9 mouse cellular contexts compared by ENCODE assay signal in genomic region chr16:23416657-23417293, GRCm38 (mm10). TPM values are rescaled to one million over a fixed set of nuclear protein-coding genes. Genes with fewer than 3 reads are reported as not detected.
DNase-seq lines count a peak whose midpoint lies in the region; ATAC-seq and TF ChIP-seq lines count a peak whose summit lies in the region.
"Had no signal": no experiment of that assay in that cellular context is flagged by ENCODE, and none has a peak within 500 bp of the region (broad histone marks: within the 10 kb centered on the region; RNA-seq: fewer than 3 reads in every experiment).

No protein-coding gene starts in this region.

- no peaks in the 10 kb centered on the region for H3K4me1 ChIP-seq in brown adipose tissue, adult 24 weeks (ENCODE audit: control insufficient read depth, insufficient read depth, insufficient read length, low read length)
- peaks cover 7 to 8% of the 10 kb centered on the region in 2 experiments; a peak in 3 of 4 replicates for H3K4me1 ChIP-seq in heart, embryonic 14.5 days (ENCODE audit: control insufficient read depth in 2 of 2, insufficient read depth in 2 of 2, low read length in 2 of 2)
- H3K4me1 ChIP-seq in midbrain, embryonic 14.5 days (ENCODE audit: control insufficient read depth, insufficient read depth, low read length): 0 out of 2 replicates have a peak, but pooled peaks cover 5% of the 10 kb centered on the region
- H3K4me1 ChIP-seq in thymus, adult 2 months (replicated peaks; ENCODE audit: control insufficient read depth, insufficient read depth, low read length): no peaks in the 10 kb centered on the region; the same call in none of the 2 replicates
- H3K4me1 ChIP-seq: megakaryocyte, embryonic 14.5 days had no signal

- H3K9ac ChIP-seq in heart, embryonic 14.5 days (ENCODE audit: low read length): peak overlapping the region; percentile 6; the same call in 1 of the 2 replicates
- no peak overlapping the region for H3K9ac ChIP-seq in midbrain, embryonic 14.5 days (replicated peaks; ENCODE audit: low read length)

- H3K4me3 ChIP-seq in brown adipose tissue, adult 24 weeks (ENCODE audit: insufficient read depth, low read depth, low read length): peak overlapping the region; percentile 41; the same call in 1 of the 2 replicates
- H3K4me3 ChIP-seq in heart, embryonic 14.5 days (ENCODE audit: control insufficient read depth in 1 of 2, insufficient read depth in 1 of 2, low read depth in 1 of 2, low read length in 2 of 2): peak overlapping the region; percentile 3 to 23; a peak in 2 of 4 replicates
- no peak overlapping the region for H3K4me3 ChIP-seq in midbrain, embryonic 14.5 days (replicated peaks; ENCODE audit: low read depth, low read length)
- no peak overlapping the region for H3K4me3 ChIP-seq in thymus, adult 2 months (ENCODE audit: control insufficient read depth, insufficient read depth, low read length)
- H3K4me3 ChIP-seq: megakaryocyte, embryonic 14.5 days had no signal

- H3K4me2 ChIP-seq in heart, embryonic 14.5 days (ENCODE audit: low read length): peak overlapping the region; percentile 52
- H3K4me2 ChIP-seq in midbrain, embryonic 14.5 days (ENCODE audit: low read length): peak overlapping the region; percentile 22; the same call in 1 of the 2 replicates

- ATAC-seq in heart, embryonic 14.5 days (ENCODE audit: insufficient number of reproducible peaks, insufficient read depth, low FRiP score, low read depth): no peak
- ATAC-seq in midbrain, embryonic 14.5 days (ENCODE audit: low FRiP score, low TSS enrichment): no peak

- H3K27ac ChIP-seq in brown adipose tissue, adult 24 weeks (replicated peaks; ENCODE audit: low read depth, low read length): peak overlapping the region; percentile 24; the same call in 1 of the 2 replicates
- peak overlapping the region in 1 of 2 experiments; percentile 63; a peak in 1 of 4 replicates for H3K27ac ChIP-seq in heart, embryonic 14.5 days (replicated peaks in 1 of 2; ENCODE audit: control insufficient read depth in 1 of 2, insufficient read depth in 1 of 2, low read depth in 2 of 2, low read length in 2 of 2)
- no peak overlapping the region for H3K27ac ChIP-seq in midbrain, embryonic 14.5 days (replicated peaks; ENCODE audit: low read depth, low read length)
- no peak overlapping the region for H3K27ac ChIP-seq in thymus, adult 2 months (ENCODE audit: control insufficient read depth, insufficient read depth, low read length)

- no peaks in the 10 kb centered on the region for H3K9me3 ChIP-seq in heart, embryonic 14.5 days (ENCODE audit: control insufficient read depth, low read length)
- no peaks in the 10 kb centered on the region for H3K9me3 ChIP-seq in midbrain, embryonic 14.5 days (ENCODE audit: control insufficient read depth, low read length)

- no peaks in the 10 kb centered on the region for H3K36me3 ChIP-seq in heart, embryonic 14.5 days (ENCODE audit: control insufficient read depth, insufficient read depth, low read length)
- H3K36me3 ChIP-seq in midbrain, embryonic 14.5 days (ENCODE audit: control insufficient read depth, insufficient read depth, low read length): no peaks in the 10 kb centered on the region
- no peaks in the 10 kb centered on the region for H3K36me3 ChIP-seq in thymus, adult 2 months (ENCODE audit: control insufficient read depth, insufficient read depth, low read length)

- peak; percentile 17 to 38 for DNase-seq in kidney, postnatal 36 days
- DNase-seq in midbrain, embryonic 14.5 days: no peak
- DNase-seq in layer of hippocampus, adult 9-10 months (ENCODE audit: low spot score): no peak
- no peak for DNase-seq in MN1 (ENCODE audit: low spot score)
- DNase-seq in thymus, adult 2 months: no peak
- DNase-seq in spleen, postnatal 36 days (ENCODE audit: low spot score in 2 of 2): no peak

- TF ChIP-seq POLR2A in thymus, adult 2 months (IDR thresholded peaks at IDR 0.05; ENCODE audit: control insufficient read depth, extremely low read depth, insufficient read depth, low read length, poor library complexity): no peak

- 32% methylated on average over 9 of the region's 9 CpGs for WGBS in heart, embryonic 14.5 days
- 54% methylated on average over 9 of the region's 9 CpGs for WGBS in midbrain, embryonic 14.5 days
- WGBS in thymus, adult 2 months: 81% methylated on average over 9 of the region's 9 CpGs

- no peaks in the 10 kb centered on the region for H3K27me3 ChIP-seq in heart, embryonic 14.5 days (ENCODE audit: control insufficient read depth, insufficient read depth, low read length)
- H3K27me3 ChIP-seq in midbrain, embryonic 14.5 days (ENCODE audit: control insufficient read depth, insufficient read depth, low read length): no peaks in the 10 kb centered on the region
- H3K27me3 ChIP-seq in thymus, adult 2 months (ENCODE audit: control insufficient read depth, insufficient read depth, low read length): no peaks in the 10 kb centered on the region

- no peak for TF ChIP-seq CTCF in thymus, adult 2 months (IDR thresholded peaks at IDR 0.05; ENCODE audit: borderline replicate concordance, control insufficient read depth, extremely low read depth, insufficient read depth, low read length, poor library complexity)

RNA-seq across cellular contexts. Expression of gene Rtp1, which starts 12.2 kb away (rescaled TPM):
- not detected in 2 replicates for polyA plus RNA-seq in brown adipose tissue, adult 24 weeks (2012; ENCODE audit: insufficient read depth, insufficient read length, missing spikeins)
- not detected in 2 replicates for polyA plus RNA-seq in heart, embryonic 14.5 days (2014; fragmentation: Nextera tagmentation; extraction: Ambion mirVana)
- not detected in 2 replicates for polyA plus RNA-seq in midbrain, embryonic 14.5 days (2014; fragmentation: Nextera tagmentation; extraction: Ambion mirVana)
- 0.04 and 0.05 TPM in 2 replicates for polyA plus RNA-seq in thymus, adult 2 months (2012; rRNA removed)

Comparison
In these comparisons a context has a peak if more than half of its experiments do, and no peak if none do; other contexts are left out.
1. H3K4me3 ChIP-seq: peak in brown adipose tissue, adult 24 weeks (single experiment) and heart, embryonic 14.5 days (2 of 2); none in midbrain, embryonic 14.5 days (single experiment) and thymus, adult 2 months (single experiment).
2. DNase-seq: peak in kidney, postnatal 36 days (2 of 2); none in midbrain, embryonic 14.5 days (single experiment), layer of hippocampus, adult 9-10 months (single experiment), MN1 (single experiment), thymus, adult 2 months (single experiment) and spleen, postnatal 36 days (0 of 2).